Mouse (Mus musculus) neural tube, embryonic 12.5 days (tissue): ENCODE data around the gene Mamdc2. TPM values are rescaled to one million over a fixed set of nuclear protein-coding genes. Genes with fewer than 3 reads are reported as not detected.

Experiments
- ATAC-seq: fragments of 200-750 bp; cut with Nextera tagmentation; 2 replicates; pipeline ENCODE4 v1.8.0; 2017; ENCODE audit warnings: low read depth, mild to moderate bottlenecking, moderate TSS enrichment, moderate library complexity; ENCODE audit not compliant: low FRiP score
- H3K27ac ChIP-seq: fragments of 300-500 bp; sonication (generic); 2 replicates; pipeline ENCODE4 v1.5.1; 2016
- H3K27me3 ChIP-seq: fragments of 300-500 bp; sonication (generic); replicated peaks from 2 replicates; pipeline ENCODE4 v1.6.1; 2016; ENCODE audit warnings: mild to moderate bottlenecking
- H3K36me3 ChIP-seq: fragments of 300-500 bp; sonication (generic); 2 replicates; pipeline ENCODE4 v1.6.1; 2016; ENCODE audit warnings: mild to moderate bottlenecking
- H3K4me1 ChIP-seq: fragments of 300-500 bp; sonication (generic); 2 replicates; pipeline ENCODE4 v1.6.1; 2016
- H3K4me2 ChIP-seq: fragments of 300-500 bp; sonication (generic); replicated peaks from 2 replicates; pipeline ENCODE4 v1.6.1; 2016; ENCODE audit warnings: mild to moderate bottlenecking
- H3K4me3 ChIP-seq: fragments of 300-500 bp; sonication (generic); 2 replicates; pipeline ENCODE4 v1.5.1; 2016
- H3K9ac ChIP-seq: fragments of 300-500 bp; sonication (generic); 2 replicates; pipeline ENCODE4 v1.6.1; 2016; ENCODE audit warnings: mild to moderate bottlenecking
- H3K9me3 ChIP-seq: fragments of 300-500 bp; sonication (generic); 2 replicates; pipeline ENCODE4 v1.6.1; 2016; ENCODE audit warnings: mild to moderate bottlenecking
- WGBS: fragments of 180-500 bp; shearing (Covaris S2); methylation state at CpG from one replicate; pipeline ENCODE4 v1.1.7; 2016; 5-methylcytosine and 5-hydroxymethylcytosine counted together
- polyA plus RNA-seq: library from polyadenylated mRNA; unstranded; fragments of >200 nt; fragmentation: Nextera tagmentation; extraction: Ambion mirVana; gene quantifications from 2 replicates; pipeline ENCODE4 v1.2.1, GENCODE M21; 2016

Mamdc2 gene
- polyA plus RNA-seq, 1 experiment from 2014 or later, result 2.4 TPM

DNA sequence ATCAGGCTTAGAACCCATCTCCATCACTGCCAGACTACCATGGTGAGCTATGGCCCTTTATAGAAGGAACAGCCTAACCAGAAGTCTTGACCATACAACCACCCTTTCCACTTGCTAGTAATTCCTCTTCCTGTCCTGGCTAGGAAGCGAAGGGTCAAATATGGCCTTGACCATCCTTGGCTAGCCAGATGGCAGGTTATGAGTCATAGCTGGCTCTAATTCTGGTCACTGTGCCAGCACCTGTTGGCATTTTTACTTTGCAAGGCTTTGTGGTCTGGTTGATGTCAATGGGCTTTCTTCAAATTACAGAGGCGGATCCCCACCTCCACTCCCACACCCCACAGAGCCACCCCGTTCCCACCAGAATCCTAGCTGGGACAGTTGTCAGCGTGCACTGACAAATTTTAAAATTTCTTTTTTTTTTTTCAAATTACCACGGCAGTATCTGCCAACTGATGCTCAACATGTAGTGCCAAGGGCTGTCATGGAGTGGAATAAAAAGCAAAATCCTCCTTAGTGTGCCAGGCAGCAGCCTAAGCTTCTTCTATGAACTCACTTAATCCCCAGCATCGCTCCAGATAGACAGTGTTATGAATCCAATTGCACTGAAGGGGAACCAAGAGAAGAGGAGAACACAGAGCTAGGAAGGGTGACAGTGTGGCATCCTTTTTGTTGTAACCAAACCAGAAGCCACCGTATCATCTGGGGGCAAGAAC lies 73.1 kb downstream of the Mamdc2 start:
- H3K9ac ChIP-seq, result no peak overlapping the region
- no peak overlapping the region for H3K27ac ChIP-seq
- no peaks in the 10 kb centered on the region for H3K27me3 ChIP-seq
- H3K9me3 ChIP-seq, result no peaks in the 10 kb centered on the region
- no peak overlapping the region for H3K4me3 ChIP-seq
- no peak for ATAC-seq
- no peaks in the 10 kb centered on the region for H3K36me3 ChIP-seq
- 94% methylated on average over 7 of the region's 7 CpGs for WGBS
- no peak overlapping the region for H3K4me2 ChIP-seq
- H3K4me1 ChIP-seq, result peaks cover 6% of the 10 kb centered on the region; the same call in 1 of the 2 replicates

- H3K27me3 ChIP-seq, result no peaks in the 10 kb centered on the region
- no peak overlapping the region for H3K27ac ChIP-seq
- no peak overlapping the region for H3K9ac ChIP-seq
- H3K9me3 ChIP-seq, result no peaks in the 10 kb centered on the region
- no peak for ATAC-seq
- H3K4me2 ChIP-seq, result no peak overlapping the region
- H3K36me3 ChIP-seq, result no peaks in the 10 kb centered on the region
- WGBS, result 73% methylated on average over 9 of the region's 9 CpGs
- peaks cover 6% of the 10 kb centered on the region; the same call in 1 of the 2 replicates for H3K4me1 ChIP-seq
- no peak overlapping the region for H3K4me3 ChIP-seq
These were observed 74.5 kb downstream of the Mamdc2 start for GRCm38 (mm10) chr19:23373728-23374127.

DNA sequence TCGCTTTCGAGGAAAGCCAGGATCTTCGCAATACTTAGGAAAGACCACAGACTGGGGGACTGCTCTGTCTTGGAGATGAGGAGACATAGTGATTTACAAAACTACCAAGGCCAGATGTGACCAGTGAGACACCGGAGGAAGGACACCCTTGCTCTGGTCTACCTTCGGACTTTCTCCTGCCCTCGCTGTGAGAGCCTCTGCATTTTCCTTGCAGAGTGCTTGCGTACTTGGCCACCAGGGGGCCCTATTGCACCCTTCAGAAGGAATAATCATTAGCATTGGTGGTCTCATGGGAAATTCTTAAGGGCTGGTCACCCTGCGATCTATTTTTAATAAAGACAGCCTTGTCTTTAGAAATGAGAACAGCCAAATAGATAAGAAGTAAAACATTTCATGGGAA lies 75.0 kb downstream of the Mamdc2 start:
- no peak overlapping the region for H3K27ac ChIP-seq
- 47% methylated on average over 8 of the region's 8 CpGs for WGBS
- no peak overlapping the region for H3K9ac ChIP-seq
- no peaks in the 10 kb centered on the region for H3K27me3 ChIP-seq
- H3K4me1 ChIP-seq, result peaks cover 6% of the 10 kb centered on the region; the same call in 1 of the 2 replicates
- ATAC-seq, result 0 out of 2 replicates have a peak, but pooled peaks have one; percentile 21
- no peak overlapping the region for H3K4me2 ChIP-seq
- H3K36me3 ChIP-seq, result no peaks in the 10 kb centered on the region
- H3K4me3 ChIP-seq, result no peak overlapping the region
- no peaks in the 10 kb centered on the region for H3K9me3 ChIP-seq

DNA sequence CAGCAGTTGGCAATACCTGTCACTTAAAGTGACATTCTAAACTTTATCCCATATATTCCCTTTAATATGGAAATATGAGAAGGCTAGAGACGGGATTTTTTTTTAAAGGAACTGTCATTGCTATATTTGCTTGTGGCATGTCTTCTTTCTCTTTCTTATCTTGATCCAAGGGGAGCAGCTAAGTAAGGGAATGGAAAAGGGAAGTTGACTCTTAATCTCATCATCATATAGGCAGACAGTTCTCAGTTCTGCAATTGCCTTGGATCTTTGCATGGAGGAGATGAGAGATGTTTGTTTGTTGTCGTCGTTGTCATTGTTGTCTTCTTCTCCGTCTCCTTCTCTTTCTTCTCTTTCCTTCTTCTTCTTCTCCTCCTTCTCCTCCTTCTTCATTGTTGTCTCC lies 79.0 kb downstream of the Mamdc2 start:
- no peak for ATAC-seq

DNA sequence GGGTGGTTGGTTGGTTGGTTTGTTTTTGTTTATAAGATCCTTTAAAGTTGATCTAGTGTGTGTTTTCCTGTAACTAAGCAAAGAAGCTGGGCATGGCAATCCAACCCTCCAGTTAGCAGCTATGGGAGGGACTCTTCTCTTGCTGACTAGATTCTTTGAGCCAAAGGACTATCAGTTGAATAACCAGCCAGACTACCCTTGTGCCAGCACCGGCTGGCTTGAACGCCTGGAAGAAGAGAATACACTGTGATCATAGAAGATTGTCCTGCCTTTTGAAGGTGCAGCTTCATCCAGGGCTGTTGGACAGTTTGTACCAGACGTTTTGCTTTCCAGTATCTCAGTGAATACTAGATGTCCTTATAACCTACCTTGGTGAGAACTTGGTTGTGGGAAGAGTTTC lies 86.2 kb downstream of the Mamdc2 start:
- ATAC-seq, result no peak
- Histone ChIP-seq H3K4me1 (no peaks in the 10 kb centered on the region), H3K27ac (no peak overlapping the region), H3K27me3 (no peaks in the 10 kb centered on the region), H3K9me3 (no peaks in the 10 kb centered on the region), H3K4me2 (no peak overlapping the region), H3K9ac (no peak overlapping the region), H3K4me3 (no peak overlapping the region), H3K36me3 (no peaks in the 10 kb centered on the region)
- 87% methylated on average over 3 of the region's 3 CpGs for WGBS

More for the DNA sequence above, 79.0 kb downstream of the Mamdc2 start:
- no peaks in the 10 kb centered on the region for H3K36me3 ChIP-seq
- H3K27ac ChIP-seq, result no peak overlapping the region
- no peaks in the 10 kb centered on the region for H3K9me3 ChIP-seq
- H3K27me3 ChIP-seq, result no peaks in the 10 kb centered on the region
- H3K4me2 ChIP-seq, result no peak overlapping the region
- no peak overlapping the region for H3K9ac ChIP-seq
- no peak overlapping the region for H3K4me3 ChIP-seq
- 88% methylated on average over 4 of the region's 4 CpGs for WGBS
- H3K4me1 ChIP-seq, result no peaks in the 10 kb centered on the region

DNA sequence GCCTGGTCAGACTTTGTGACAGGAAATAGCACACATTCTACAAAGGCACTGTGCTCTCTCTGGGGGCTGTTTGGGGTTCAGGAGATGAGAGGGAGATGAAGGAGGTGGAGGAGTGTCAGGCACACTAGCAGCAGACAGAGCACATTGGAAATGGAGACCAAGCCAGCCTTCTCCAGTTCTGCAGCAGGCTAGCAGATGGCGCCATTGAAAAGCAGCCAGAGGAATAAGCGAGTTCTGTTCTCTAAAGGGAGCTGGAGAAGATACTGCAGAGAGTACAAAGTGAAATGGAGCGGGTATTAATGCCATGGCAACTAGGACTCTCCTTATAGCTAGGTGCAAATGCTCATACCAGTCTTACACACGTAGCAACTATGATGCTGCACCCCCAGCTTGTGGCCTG lies 87.1 kb downstream of the Mamdc2 start:
- ATAC-seq, result no peak
- WGBS, result 74% methylated on average over 4 of the region's 4 CpGs
- H3K9me3 ChIP-seq, result no peaks in the 10 kb centered on the region

GRCm38 (mm10) chr19:23360536-23360935 lies 87.7 kb downstream of the Mamdc2 start:
- Histone ChIP-seq H3K27me3 (no peaks in the 10 kb centered on the region), H3K27ac (no peak overlapping the region), H3K9me3 (no peaks in the 10 kb centered on the region), H3K9ac (no peak overlapping the region), H3K4me3 (no peak overlapping the region), H3K4me2 (no peak overlapping the region), H3K4me1 (no peaks in the 10 kb centered on the region), H3K36me3 (no peaks in the 10 kb centered on the region)
- 91% methylated on average over 4 of the region's 4 CpGs for WGBS
- no peak for ATAC-seq

More for the DNA sequence above, 87.1 kb downstream of the Mamdc2 start:
- Histone ChIP-seq H3K27me3 (no peaks in the 10 kb centered on the region), H3K4me2 (no peak overlapping the region), H3K4me1 (no peaks in the 10 kb centered on the region), H3K4me3 (no peak overlapping the region), H3K9ac (no peak overlapping the region), H3K27ac (no peak overlapping the region), H3K36me3 (no peaks in the 10 kb centered on the region)

DNA sequence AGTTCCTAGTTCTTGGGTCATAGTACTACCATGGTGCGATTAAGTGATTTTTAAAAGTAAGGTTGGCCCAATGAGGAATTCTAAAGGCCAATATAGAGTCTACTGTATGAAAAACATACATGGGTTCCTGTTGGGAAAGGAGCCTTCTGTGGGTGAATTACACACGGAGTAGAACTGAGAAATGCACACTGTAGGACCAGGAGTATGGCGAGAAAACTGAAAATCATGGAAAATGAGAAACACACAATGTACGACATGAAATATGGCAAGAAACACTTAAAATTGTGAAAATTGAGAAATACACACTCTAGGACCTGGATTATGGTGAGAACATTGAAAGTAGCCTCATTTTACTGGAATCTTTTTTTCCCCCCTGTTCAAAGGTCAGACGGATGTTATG lies 91.0 kb downstream of the Mamdc2 start:
- H3K4me2 ChIP-seq, result no peak overlapping the region
- no peak overlapping the region for H3K4me3 ChIP-seq
- H3K36me3 ChIP-seq, result no peaks in the 10 kb centered on the region
- no peak for ATAC-seq
- no peak overlapping the region for H3K9ac ChIP-seq
- no peaks in the 10 kb centered on the region for H3K4me1 ChIP-seq
- no peaks in the 10 kb centered on the region for H3K27me3 ChIP-seq
- H3K27ac ChIP-seq, result no peak overlapping the region
- 88% methylated on average over 5 of the region's 5 CpGs for WGBS
- H3K9me3 ChIP-seq, result no peaks in the 10 kb centered on the region

GRCm38 (mm10) chr19:23354738-23355137 lies 93.5 kb downstream of the Mamdc2 start:
- Histone ChIP-seq H3K36me3 (no peaks in the 10 kb centered on the region), H3K27ac (no peak overlapping the region), H3K4me2 (no peak overlapping the region), H3K4me3 (no peak overlapping the region), H3K4me1 (no peaks in the 10 kb centered on the region), H3K9me3 (no peaks in the 10 kb centered on the region), H3K9ac (no peak overlapping the region), H3K27me3 (no peaks in the 10 kb centered on the region)
- no peak for ATAC-seq
- 94% methylated on average over 6 of the region's 6 CpGs for WGBS

GRCm38 (mm10) chr19:23353881-23354401 lies 94.3 kb downstream of the Mamdc2 start:
- Histone ChIP-seq H3K4me3 (no peak overlapping the region), H3K27me3 (no peaks in the 10 kb centered on the region), H3K9ac (no peak overlapping the region), H3K27ac (no peak overlapping the region), H3K9me3 (no peaks in the 10 kb centered on the region), H3K4me2 (no peak overlapping the region), H3K4me1 (no peaks in the 10 kb centered on the region), H3K36me3 (no peaks in the 10 kb centered on the region)
- ATAC-seq, result no peak
- WGBS, result 73% methylated on average over 9 of the region's 9 CpGs

DNA sequence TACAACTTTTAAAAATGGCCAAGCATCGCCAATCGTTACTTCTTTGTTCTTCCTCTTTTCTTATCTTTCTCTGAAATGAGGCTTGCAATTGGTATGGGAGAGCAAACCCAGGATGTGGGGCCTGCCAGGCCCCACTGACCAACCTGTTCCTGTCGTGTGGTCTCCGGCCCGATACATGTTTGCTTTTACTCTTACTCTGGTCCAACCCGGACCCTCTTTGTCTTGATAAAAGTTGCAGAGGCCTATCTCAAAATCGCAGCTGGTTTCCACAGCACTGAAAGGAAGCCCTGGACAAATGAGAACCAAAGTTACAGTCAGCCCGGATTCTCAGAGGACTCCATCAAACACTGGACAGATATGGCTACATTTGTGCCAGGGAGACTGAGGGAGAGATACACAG lies 95.1 kb downstream of the Mamdc2 start:
- Histone ChIP-seq H3K27me3 (no peaks in the 10 kb centered on the region), H3K4me1 (no peaks in the 10 kb centered on the region), H3K9ac (no peak overlapping the region), H3K4me2 (no peak overlapping the region), H3K4me3 (no peak overlapping the region), H3K27ac (no peak overlapping the region), H3K9me3 (no peaks in the 10 kb centered on the region), H3K36me3 (no peaks in the 10 kb centered on the region)
- ATAC-seq, result no peak
- WGBS, result 87% methylated on average over 8 of the region's 8 CpGs

DNA sequence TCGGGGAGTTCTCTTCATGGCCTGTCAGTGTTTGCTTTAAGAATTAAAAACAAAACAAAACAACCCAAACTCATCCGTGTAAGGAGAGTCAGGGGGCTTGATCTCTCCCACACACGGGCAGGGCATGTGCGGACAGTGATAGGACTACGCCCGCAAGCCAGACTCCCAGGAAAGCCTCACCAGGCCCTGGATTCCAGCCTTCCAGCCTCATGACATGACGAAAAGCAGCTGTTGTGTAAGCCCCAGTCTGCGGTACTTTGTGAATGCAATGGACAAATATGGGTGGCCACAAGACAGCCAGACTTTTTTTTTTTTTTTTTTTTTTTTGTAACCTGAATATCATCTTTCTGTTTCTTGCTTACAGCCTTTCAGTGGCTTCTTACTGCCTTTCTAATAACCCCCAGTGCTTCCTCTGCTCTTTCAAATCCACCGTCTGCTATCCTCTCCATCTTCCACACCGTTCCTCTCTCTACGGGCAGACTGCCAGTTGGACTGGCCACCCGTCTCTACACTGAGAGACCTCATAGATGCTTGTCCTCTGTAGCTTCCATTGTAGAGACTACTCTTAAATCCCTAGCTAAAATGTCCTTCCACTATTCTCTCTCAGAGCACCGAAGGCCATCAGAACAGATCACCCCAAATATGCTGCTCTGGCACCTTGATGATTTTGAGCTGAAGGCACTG lies 96.3 kb downstream of the Mamdc2 start:
- Histone ChIP-seq H3K36me3 (no peaks in the 10 kb centered on the region), H3K9me3 (no peaks in the 10 kb centered on the region), H3K27ac (no peak overlapping the region), H3K4me2 (no peak overlapping the region), H3K4me3 (no peak overlapping the region), H3K27me3 (no peaks in the 10 kb centered on the region), H3K4me1 (no peaks in the 10 kb centered on the region), H3K9ac (no peak overlapping the region)
- no peak for ATAC-seq
- WGBS, result 92% methylated on average over 13 of the region's 13 CpGs
